Mouse (Mus musculus) kidney, embryonic 14.5 days (tissue): ENCODE results near the gene Gm20855. TPM values are rescaled to one million over a fixed set of nuclear protein-coding genes. Genes with fewer than 3 reads are reported as not detected.
"Not testable (repeated sequence)": the region's sequence is repeated elsewhere in the genome, so short reads cannot be mapped to it uniquely, and the experiment has no call there.

Source experiments
- ATAC-seq: fragments of 200-750 bp; cut with Nextera tagmentation; 2 replicates; pipeline ENCODE4 v1.8.0; 2017; ENCODE audit warnings: moderate number of reproducible peaks, mild to moderate bottlenecking, moderate TSS enrichment, moderate library complexity; ENCODE audit not compliant: low FRiP score, low TSS enrichment
- H3K27ac ChIP-seq: fragments of 300-500 bp; sonication (generic); 2 replicates; pipeline ENCODE4 v1.5.1; 2014; ENCODE audit warnings: low read depth, mild to moderate bottlenecking, low read length, moderate library complexity, mixed read lengths
- H3K27me3 ChIP-seq: fragments of 300-500 bp; sonication (generic); 2 replicates; pipeline ENCODE4 v1.6.1; 2014; ENCODE audit warnings: mild to moderate bottlenecking, low read length; ENCODE audit not compliant: control insufficient read depth, insufficient read depth
- H3K36me3 ChIP-seq: fragments of 300-500 bp; sonication (generic); 2 replicates; pipeline ENCODE4 v1.6.1; 2014; ENCODE audit warnings: low read length, mixed read lengths; ENCODE audit not compliant: control insufficient read depth, insufficient read depth
- H3K4me1 ChIP-seq: fragments of 300-500 bp; sonication (generic); 2 replicates; pipeline ENCODE4 v1.6.1; 2014; ENCODE audit warnings: low read length, mixed read lengths; ENCODE audit not compliant: control insufficient read depth, insufficient read depth
- H3K4me2 ChIP-seq: fragments of 300-500 bp; sonication (generic); replicated peaks from 2 replicates; pipeline ENCODE4 v1.6.1; 2014; ENCODE audit warnings: low read depth, mild to moderate bottlenecking, low read length
- H3K4me3 ChIP-seq: fragments of 300-500 bp; sonication (generic); 2 replicates; pipeline ENCODE4 v1.5.1; 2014; ENCODE audit warnings: mild to moderate bottlenecking, low read length
- H3K9ac ChIP-seq: fragments of 300-500 bp; sonication (generic); 2 replicates; pipeline ENCODE4 v1.6.1; 2014; ENCODE audit warnings: low read depth, mild to moderate bottlenecking, low read length, moderate library complexity
- H3K9me3 ChIP-seq: fragments of 300-500 bp; sonication (generic); 2 replicates; pipeline ENCODE4 v1.6.1; 2016; ENCODE audit warnings: low read length; ENCODE audit not compliant: control insufficient read depth
- WGBS: fragments of 180-500 bp; shearing (Covaris S2); extraction: QIAGEN DNeasy Blood & Tissue Kit; methylation state at CpG from one replicate; pipeline ENCODE4 v1.1.7; 2014; 5-methylcytosine and 5-hydroxymethylcytosine counted together
- polyA plus RNA-seq: library from polyadenylated mRNA; unstranded; fragments of >200 nt; fragmentation: Nextera tagmentation; extraction: Ambion mirVana; gene quantifications from 2 replicates; pipeline ENCODE4 v1.2.1, GENCODE M21; 2014

Gm20855 gene
- not detected in 2 replicates for polyA plus RNA-seq

GRCm38 (mm10) chrY:35131733-35132132, at the start of gene Gm20855:
Gm20855 (minus strand) TSS chrY:35131833.
- H3K27me3 ChIP-seq, H3K27ac ChIP-seq, H3K36me3 ChIP-seq, ATAC-seq, H3K4me1 ChIP-seq, H3K4me2 ChIP-seq, H3K4me3 ChIP-seq, H3K9ac ChIP-seq, H3K9me3 ChIP-seq: not testable (repeated sequence)
- no CpG with 5 or more reads among the region's 6 CpGs for WGBS
